Mouse (Mus musculus) leukemia stem cell, adult 10-12 weeks (primary cell): Measurements from ENCODE around the gene Pak6. TPM values are rescaled to one million over a fixed set of nuclear protein-coding genes. Genes with fewer than 3 reads are reported as not detected.

Source experiments
- polyA plus RNA-seq: library from polyadenylated mRNA; stranded (reverse); fragments of >175 nt; gene quantifications from 2 replicates; pipeline ENCODE4 v1.2.3, GENCODE M21; 2012; ENCODE audit warnings: low replicate concordance

Gene Pak6
- 27.6 and 28.0 TPM in 2 replicates for polyA plus RNA-seq

GRCm38 (mm10) chr2:118662902-118663803, at the start of gene Pak6:
TSS of gene Pak6 (plus strand) at chr2:118663303.

GRCm38 (mm10) chr2:118703913-118704730, 41.0 kb downstream of the Pak6 start, which contains the start of gene Ankrd63:
TSS of gene Ankrd63 (minus strand) at chr2:118703963.

DNA sequence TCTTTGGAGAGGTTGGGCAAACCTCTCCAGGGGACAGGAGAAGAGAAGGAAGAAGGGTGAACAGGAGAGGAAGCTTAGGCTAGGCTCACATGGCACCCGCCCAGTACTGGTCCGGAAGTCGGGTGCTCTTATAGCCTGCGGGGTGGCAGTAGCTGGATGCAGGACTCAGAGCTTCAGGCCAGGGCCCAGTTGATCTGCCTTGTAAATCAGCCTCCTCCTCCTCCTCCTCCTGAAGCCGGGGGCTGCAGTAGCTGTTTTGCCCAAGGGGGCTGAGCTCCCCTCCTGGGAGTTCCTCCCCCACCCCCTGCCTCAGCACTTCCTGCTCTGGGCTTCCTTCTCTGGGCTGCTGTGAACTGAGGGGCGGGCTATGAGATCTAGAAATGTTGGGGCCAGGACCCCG, 65.2 kb downstream of the Pak6 start, which contains the start of gene Plcb2:
TSS of gene Plcb2 (minus strand) at position 102 of the 400 bp plus-strand sequence.

DNA sequence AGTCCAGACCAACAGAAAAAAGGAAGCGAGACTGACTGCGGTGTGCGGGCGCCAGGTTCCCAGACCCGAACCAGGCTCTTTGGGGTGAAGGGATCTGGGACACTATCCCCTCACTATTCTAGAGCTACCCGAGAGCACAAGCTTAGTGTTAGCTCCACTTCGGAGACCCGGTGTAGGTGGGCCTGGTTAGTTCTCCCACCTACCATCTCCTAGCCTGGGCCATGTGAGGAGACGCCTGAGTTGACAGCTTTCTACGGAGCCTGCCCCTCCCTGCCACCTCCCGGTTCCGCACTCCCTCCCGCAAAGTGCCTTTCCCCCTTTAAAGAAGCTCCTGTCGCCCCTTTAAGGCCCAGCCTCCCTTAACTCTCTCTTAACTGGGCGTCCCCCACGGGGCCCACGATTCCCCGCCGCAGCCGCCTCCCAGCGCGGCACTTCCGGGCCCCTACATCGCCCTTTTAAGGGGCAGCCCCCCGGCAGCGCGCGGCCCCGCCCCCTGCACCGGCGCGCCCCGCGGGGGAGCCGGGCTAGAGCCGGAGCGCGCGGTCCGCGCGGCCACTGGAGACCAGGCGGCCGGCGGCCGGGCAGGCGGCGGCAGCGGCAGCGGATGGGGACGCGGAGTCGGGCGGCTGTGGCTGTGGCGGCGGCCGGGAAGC, 82.3 kb downstream of the Pak6 start, which contains the start of gene Inafm2:
TSS of gene Inafm2 (plus strand) at position 527 of the 653 bp plus-strand sequence.

Other genes with a start within 250 kb of the Pak6 start
- gene Srp14, start 183.6 kb upstream of the Pak6 start, polyA plus RNA-seq: 3.5 and 65.2 TPM in 2 replicates
- 15.2 and 22.8 TPM in 2 replicates for gene Bmf, start 113.6 kb upstream of the Pak6 start, polyA plus RNA-seq
- gene Bub1b, start 65.1 kb upstream of the Pak6 start, polyA plus RNA-seq: 18.6 and 29.3 TPM in 2 replicates
- gene Ankrd63, start 40.7 kb downstream of the Pak6 start, polyA plus RNA-seq: not detected in 2 replicates
- 6.0 and 13.8 TPM in 2 replicates for gene Plcb2, start 65.1 kb downstream of the Pak6 start, polyA plus RNA-seq
- gene Inafm2, start 82.5 kb downstream of the Pak6 start, polyA plus RNA-seq: 81.1 and 94.4 TPM in 2 replicates
- 4.1 and 5.4 TPM in 2 replicates for gene Ccdc9b, start 99.4 kb downstream of the Pak6 start, polyA plus RNA-seq
- not detected in 2 replicates for gene Phgr1, start 109.5 kb downstream of the Pak6 start, polyA plus RNA-seq
- 1.0 and 2.0 TPM in 2 replicates for gene Disp2, start 116.4 kb downstream of the Pak6 start, polyA plus RNA-seq
- 133 and 304 TPM in 2 replicates for gene Knstrn, start 150.7 kb downstream of the Pak6 start, polyA plus RNA-seq
- gene Ivd, start 198.7 kb downstream of the Pak6 start, polyA plus RNA-seq: 2.5 and 14.2 TPM in 2 replicates
- 73.3 and 92.1 TPM in 2 replicates for gene Bahd1, start 237.1 kb downstream of the Pak6 start, polyA plus RNA-seq